Mouse (Mus musculus): ENCODE measurements around the gene Clpsl2.

GRCm38 (mm10) chr17:28556635-28557396 lies 7.6 kb downstream of the Clpsl2 start:
- TF ChIP-seq CTCF (IDR thresholded peaks at IDR 0.05; ENCODE audit: borderline replicate concordance, insufficient read depth, low read depth, low read length), result no peak
- no peak for TF ChIP-seq POLR2A (IDR thresholded peaks at IDR 0.05; ENCODE audit: borderline replicate concordance, insufficient read depth, low read length)
